23 mouse cellular contexts compared by ENCODE assay signal in the genomic region with DNA sequence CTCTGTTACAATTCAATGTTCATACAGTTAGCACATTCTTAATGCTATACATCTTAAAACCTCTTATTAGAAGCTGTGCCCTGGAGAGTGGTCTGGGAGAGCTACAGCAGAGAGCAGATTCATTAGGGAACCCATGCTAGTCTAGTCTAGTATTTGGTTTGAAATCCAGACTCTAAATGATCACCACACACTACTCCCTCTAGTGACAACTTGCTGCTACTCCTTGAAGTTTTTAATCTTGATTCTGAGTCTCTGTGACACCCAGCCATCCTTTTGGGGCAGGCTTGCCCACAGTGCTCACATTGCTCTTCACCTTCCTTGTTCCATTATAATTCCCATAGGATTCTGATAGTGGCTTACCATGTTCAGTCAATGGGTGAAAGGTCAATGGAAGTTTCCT.
DNase-seq lines count a peak whose midpoint lies in the region; ATAC-seq and TF ChIP-seq lines count a peak whose summit lies in the region.
"Had no signal": no experiment of that assay in that cellular context is flagged by ENCODE, and none has a peak within 500 bp of the region (broad histone marks: within the 10 kb centered on the region; RNA-seq: fewer than 3 reads in every experiment).

No protein-coding gene starts in this region.

- DNase-seq in layer of hippocampus, adult 2 months (ENCODE audit: low spot score in 2 of 2) = no peak
- no peak for DNase-seq in layer of hippocampus, adult 18-20 months (ENCODE audit: low spot score in 2 of 2)
- DNase-seq in stomach, postnatal 0 days (ENCODE audit: low spot score) = no peak
- DNase-seq in retina, postnatal 1 day = no peak
- DNase-seq: adrenal gland, postnatal 25 days; cerebellum, adult 8-10 months; cerebellum, postnatal 36 days; forebrain, postnatal 0 days; gastrocnemius, postnatal 14 days; heart, postnatal 4 days; kidney, adult 11 months; liver, postnatal 0 days; lung, postnatal 14 days; right cerebral cortex, postnatal 25 days; thymus, postnatal 25 days had no signal

- no peak overlapping the region for H3K27ac ChIP-seq in layer of hippocampus, adult 2 months
- H3K27ac ChIP-seq in stomach, postnatal 0 days (replicated peaks) = no peak overlapping the region
- H3K27ac ChIP-seq in forebrain, embryonic 13.5 days = no peak overlapping the region
- H3K27ac ChIP-seq: embryonic facial prominence, embryonic 15.5 days; limb, embryonic 12.5 days; midbrain, embryonic 13.5 days had no signal

- no peak overlapping the region for H3K4me2 ChIP-seq in stomach, postnatal 0 days (replicated peaks; ENCODE audit: low read depth)
- H3K4me2 ChIP-seq in forebrain, embryonic 13.5 days = no peak overlapping the region
- H3K4me2 ChIP-seq: embryonic facial prominence, embryonic 15.5 days; limb, embryonic 12.5 days; liver, embryonic 11.5 days; midbrain, embryonic 13.5 days had no signal

- H3K36me3 ChIP-seq in E14TG2a.4 (ENCODE audit: insufficient read depth, low read length) = no peaks in the 10 kb centered on the region
- H3K36me3 ChIP-seq in stomach, postnatal 0 days (ENCODE audit: control insufficient read depth, insufficient read depth, low read length) = no peaks in the 10 kb centered on the region
- no peaks in the 10 kb centered on the region for H3K36me3 ChIP-seq in forebrain, embryonic 13.5 days (ENCODE audit: poor library complexity, severe bottlenecking)
- H3K36me3 ChIP-seq: embryonic facial prominence, embryonic 15.5 days; limb, embryonic 12.5 days; midbrain, embryonic 13.5 days had no signal

- H3K9me3 ChIP-seq in E14TG2a.4 (ENCODE audit: low read length) = no peaks in the 10 kb centered on the region; the same call in 1 of the 2 replicates
- no peaks in the 10 kb centered on the region for H3K9me3 ChIP-seq in stomach, postnatal 0 days (ENCODE audit: control insufficient read depth, low read length)
- H3K9me3 ChIP-seq in forebrain, embryonic 13.5 days (replicated peaks) = no peaks in the 10 kb centered on the region
- H3K9me3 ChIP-seq: embryonic facial prominence, embryonic 15.5 days; limb, embryonic 12.5 days; midbrain, embryonic 13.5 days had no signal

- H3K9ac ChIP-seq in stomach, postnatal 0 days (ENCODE audit: low read length) = no peak overlapping the region
- no peak overlapping the region for H3K9ac ChIP-seq in forebrain, embryonic 13.5 days
- H3K9ac ChIP-seq: embryonic facial prominence, embryonic 15.5 days; forebrain, postnatal 0 days; limb, embryonic 12.5 days; liver, postnatal 0 days; midbrain, embryonic 13.5 days had no signal

- TF ChIP-seq CTCF in layer of hippocampus, adult 2 months (conservative IDR thresholded peaks at IDR 0.05) = peak; percentile 63
- peak; percentile 19 for TF ChIP-seq CTCF in E14TG2a.4 (conservative IDR thresholded peaks at IDR 0.05; ENCODE audit: low read length)
- peak; percentile 36; the same call in 1 of the 2 replicates for TF ChIP-seq CTCF in stomach, postnatal 0 days (IDR thresholded peaks at IDR 0.05; ENCODE audit: low read depth)

- H3K27me3 ChIP-seq in E14TG2a.4 (ENCODE audit: insufficient read depth, low read length) = no peaks in the 10 kb centered on the region
- H3K27me3 ChIP-seq in stomach, postnatal 0 days (ENCODE audit: control insufficient read depth, insufficient read depth, low read length) = no peaks in the 10 kb centered on the region
- no peaks in the 10 kb centered on the region for H3K27me3 ChIP-seq in forebrain, embryonic 13.5 days
- H3K27me3 ChIP-seq: embryonic facial prominence, embryonic 15.5 days; limb, embryonic 12.5 days; midbrain, embryonic 13.5 days had no signal

- no peak overlapping the region for H3K4me3 ChIP-seq in layer of hippocampus, adult 2 months
- H3K4me3 ChIP-seq in E14TG2a.4 (replicated peaks; ENCODE audit: low read length) = no peak overlapping the region
- no peak overlapping the region for H3K4me3 ChIP-seq in stomach, postnatal 0 days (ENCODE audit: low read depth, low read length)
- H3K4me3 ChIP-seq in forebrain, embryonic 13.5 days = no peak overlapping the region
- H3K4me3 ChIP-seq: embryonic facial prominence, embryonic 15.5 days; limb, embryonic 12.5 days; midbrain, embryonic 13.5 days had no signal

- ATAC-seq in common myeloid progenitor, adult 5-6 weeks (replicated peaks; ENCODE audit: low read depth, poor library complexity, severe bottlenecking) = peak; percentile 84
- no peak for ATAC-seq in stomach, postnatal 0 days (ENCODE audit: low FRiP score, low TSS enrichment)
- no peak for ATAC-seq in forebrain, embryonic 13.5 days
- ATAC-seq: forebrain, postnatal 0 days; hindbrain, embryonic 16.5 days; liver, postnatal 0 days; midbrain, embryonic 13.5 days had no signal

- no peak for TF ChIP-seq EP300 in stomach, postnatal 0 days (optimal IDR thresholded peaks at IDR 0.05)

- no peaks in the 10 kb centered on the region for H3K4me1 ChIP-seq in E14TG2a.4 (replicated peaks; ENCODE audit: low read depth, low read length)
- H3K4me1 ChIP-seq in stomach, postnatal 0 days (replicated peaks; ENCODE audit: control insufficient read depth, insufficient read depth) = no peaks in the 10 kb centered on the region
- H3K4me1 ChIP-seq in forebrain, embryonic 13.5 days = no peaks in the 10 kb centered on the region
- H3K4me1 ChIP-seq: embryonic facial prominence, embryonic 15.5 days; midbrain, embryonic 13.5 days had no signal
